ENCODE assay signal across 10 mouse cellular contexts in the genomic region with DNA sequence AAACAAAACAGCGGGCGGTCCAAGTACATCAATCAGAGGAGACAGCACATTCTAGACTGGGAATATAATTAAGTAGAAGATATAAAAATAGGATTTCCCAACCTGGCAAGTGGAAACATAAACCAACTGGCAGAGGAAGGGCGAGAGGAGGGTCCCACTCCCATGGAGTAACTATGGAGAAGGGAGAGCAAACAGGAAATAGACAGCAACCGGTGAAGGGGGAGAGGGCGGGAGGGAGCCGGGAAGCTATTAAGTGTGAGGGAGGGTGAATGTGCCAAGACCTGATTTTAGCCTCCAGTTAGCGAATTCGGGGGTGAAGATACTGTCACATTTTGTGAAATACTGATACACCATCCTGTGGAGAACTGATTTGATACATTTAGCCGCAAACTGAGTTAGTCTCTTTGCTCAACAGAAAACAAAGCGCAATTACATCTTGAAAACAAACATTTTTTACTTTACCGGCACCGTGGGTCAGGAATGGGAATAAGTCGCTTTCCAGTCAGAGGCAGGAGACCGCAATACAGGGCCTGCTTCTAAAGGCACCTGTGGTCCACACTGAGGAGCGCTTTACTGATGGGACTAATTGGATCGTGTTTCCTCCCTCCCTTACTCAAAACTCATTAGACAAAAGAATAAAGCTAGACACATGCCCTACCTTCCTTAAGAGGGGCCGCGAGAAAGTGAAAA.
DNase-seq lines count a peak whose midpoint lies in the region; ATAC-seq and TF ChIP-seq lines count a peak whose summit lies in the region.
"Had no signal": no experiment of that assay in that cellular context is flagged by ENCODE, and none has a peak within 500 bp of the region (broad histone marks: within the 10 kb centered on the region; RNA-seq: fewer than 3 reads in every experiment).

No protein-coding gene starts in this region.

- TF ChIP-seq CTCF in lung, embryonic 14.5 days (IDR thresholded peaks at IDR 0.05; ENCODE audit: low read depth), result no peak
- no peak for TF ChIP-seq CTCF in lung, adult 2 months (IDR thresholded peaks at IDR 0.05; ENCODE audit: insufficient read depth, low read length)

- H3K27me3 ChIP-seq in lung, embryonic 14.5 days (ENCODE audit: insufficient read depth, low read length), result no peaks in the 10 kb centered on the region
- H3K27me3 ChIP-seq in forebrain, embryonic 16.5 days (replicated peaks; ENCODE audit: control insufficient read depth, insufficient read depth, low read length), result no peaks in the 10 kb centered on the region
- no peaks in the 10 kb centered on the region for H3K27me3 ChIP-seq in lung, embryonic 16.5 days (ENCODE audit: control insufficient read depth, insufficient read depth, low read depth, low read length)
- H3K27me3 ChIP-seq: megakaryocyte, embryonic 14.5 days; stomach, embryonic 15.5 days had no signal

- H3K4me2 ChIP-seq in lung, embryonic 14.5 days, result peak overlapping the region; percentile 39
- peak overlapping the region; percentile 57 for H3K4me2 ChIP-seq in forebrain, embryonic 16.5 days (ENCODE audit: low read length)
- peak overlapping the region; percentile 46 for H3K4me2 ChIP-seq in lung, embryonic 16.5 days (ENCODE audit: low read depth, low read length)
- H3K4me2 ChIP-seq: stomach, embryonic 15.5 days had no signal

- TF ChIP-seq POLR2A in lung, adult 2 months (IDR thresholded peaks at IDR 0.05; ENCODE audit: borderline replicate concordance, extremely low read depth, low read depth, low read length), result no peak

- peak; percentile 48 for DNase-seq in lung, embryonic 14.5 days
- no peak for DNase-seq in lung, adult 2 months
- DNase-seq in urinary bladder, postnatal 14 days (ENCODE audit: low spot score), result no peak
- no peak for DNase-seq in right cerebral cortex, postnatal 4 days
- no peak for DNase-seq in urinary bladder, postnatal 4 days (ENCODE audit: low spot score in 2 of 2)

- no peak; the same call in 1 of the 2 replicates for ATAC-seq in lung, embryonic 14.5 days (ENCODE audit: insufficient read depth)
- peak; percentile 65 for ATAC-seq in forebrain, embryonic 16.5 days
- peak; percentile 74 for ATAC-seq in lung, embryonic 16.5 days (ENCODE audit: low read depth)
- ATAC-seq: Patski had no signal

- H3K9ac ChIP-seq in lung, embryonic 14.5 days, result no peak overlapping the region
- H3K9ac ChIP-seq in forebrain, embryonic 16.5 days (replicated peaks; ENCODE audit: low read depth, low read length), result 0 out of 2 replicates have a peak overlapping the region, but pooled peaks have one; percentile 33
- H3K9ac ChIP-seq in lung, embryonic 16.5 days (ENCODE audit: low read length), result no peak overlapping the region; the same call in 1 of the 2 replicates
- H3K9ac ChIP-seq: stomach, embryonic 15.5 days had no signal

- no peak overlapping the region for H3K4me3 ChIP-seq in lung, embryonic 14.5 days (ENCODE audit: low read depth, low read length)
- no peak overlapping the region for H3K4me3 ChIP-seq in lung, adult 2 months (replicated peaks; ENCODE audit: extremely low read depth, low read depth, low read length)
- peak overlapping the region; percentile 31 for H3K4me3 ChIP-seq in forebrain, embryonic 16.5 days (replicated peaks; ENCODE audit: low read length)
- H3K4me3 ChIP-seq in lung, embryonic 16.5 days (ENCODE audit: low read length), result peak overlapping the region; percentile 13
- H3K4me3 ChIP-seq: megakaryocyte, embryonic 14.5 days; stomach, embryonic 15.5 days had no signal

- no peaks in the 10 kb centered on the region for H3K4me1 ChIP-seq in lung, embryonic 14.5 days (ENCODE audit: insufficient read depth)
- H3K4me1 ChIP-seq in lung, adult 2 months (ENCODE audit: control insufficient read depth, insufficient read depth, low read length), result no peaks in the 10 kb centered on the region; the same call in 1 of the 2 replicates
- peaks cover 28% of the 10 kb centered on the region for H3K4me1 ChIP-seq in forebrain, embryonic 16.5 days (replicated peaks; ENCODE audit: control insufficient read depth, insufficient read depth, low read length)
- peaks cover 4% of the 10 kb centered on the region; the same call in 1 of the 2 replicates for H3K4me1 ChIP-seq in lung, embryonic 16.5 days (replicated peaks; ENCODE audit: control insufficient read depth, insufficient read depth, low read length)
- H3K4me1 ChIP-seq: megakaryocyte, embryonic 14.5 days; stomach, embryonic 15.5 days had no signal

- no peak overlapping the region for H3K27ac ChIP-seq in lung, embryonic 14.5 days (ENCODE audit: low read depth)
- peak overlapping the region; percentile 46 for H3K27ac ChIP-seq in forebrain, embryonic 16.5 days (ENCODE audit: low read length)
- no peak overlapping the region for H3K27ac ChIP-seq in lung, embryonic 16.5 days (ENCODE audit: low read length)
- H3K27ac ChIP-seq: stomach, embryonic 15.5 days had no signal

- H3K9me3 ChIP-seq in lung, embryonic 14.5 days (ENCODE audit: low read depth, low read length), result no peaks in the 10 kb centered on the region
- H3K9me3 ChIP-seq in forebrain, embryonic 16.5 days (ENCODE audit: control insufficient read depth, low read length), result no peaks in the 10 kb centered on the region
- no peaks in the 10 kb centered on the region for H3K9me3 ChIP-seq in lung, embryonic 16.5 days (ENCODE audit: control insufficient read depth, low read length)
- H3K9me3 ChIP-seq: megakaryocyte, embryonic 14.5 days; stomach, embryonic 15.5 days had no signal

- WGBS in lung, embryonic 14.5 days, result 53% methylated on average over 18 of the region's 18 CpGs
- WGBS in lung, adult 2 months, result 51% methylated on average over 18 of the region's 18 CpGs
- 10% methylated on average over 18 of the region's 18 CpGs for WGBS in forebrain, embryonic 16.5 days
- 48% methylated on average over 18 of the region's 18 CpGs for WGBS in lung, embryonic 16.5 days

- no peaks in the 10 kb centered on the region for H3K36me3 ChIP-seq in lung, embryonic 14.5 days (ENCODE audit: insufficient read depth)
- no peaks in the 10 kb centered on the region for H3K36me3 ChIP-seq in forebrain, embryonic 16.5 days (ENCODE audit: control insufficient read depth, insufficient read depth)
- H3K36me3 ChIP-seq in lung, embryonic 16.5 days (ENCODE audit: control insufficient read depth, insufficient read depth, low read length), result no peaks in the 10 kb centered on the region
- H3K36me3 ChIP-seq: stomach, embryonic 15.5 days had no signal

Comparison
In these comparisons a context has a peak if more than half of its experiments do, and no peak if none do; other contexts are left out.
1. H3K4me3 ChIP-seq: peak in forebrain, embryonic 16.5 days (single experiment) and lung, embryonic 16.5 days (single experiment); none in lung, embryonic 14.5 days (single experiment) and lung, adult 2 months (single experiment).
2. Peak in every context shown above with its lines, with median percentiles within 50 percentile points of each other: H3K4me2 ChIP-seq.